Mouse (Mus musculus) retina, embryonic 14.5 days (tissue): ENCODE measurements at regions not wholly inside any gene's neighbourhood (a gene's known extent, or its start where the extent isn't known, plus 50 kb on each side); places are given as distances from the start of the nearest gene placed in this dataset.
A peak's percentile ranks its signal among the peaks of the same experiment; 100 is the strongest.

Experiments used
- DNase-seq: peaks from one replicate; pipeline ENCODE4 v3.0.0-alpha.2; 2015; ENCODE audit warnings: low spot score

- DNase-seq: no peak
These were observed 205.2 kb upstream of the A230072I06Rik start for GRCm38 (mm10) chr8:12073311-12073999.

DNA sequence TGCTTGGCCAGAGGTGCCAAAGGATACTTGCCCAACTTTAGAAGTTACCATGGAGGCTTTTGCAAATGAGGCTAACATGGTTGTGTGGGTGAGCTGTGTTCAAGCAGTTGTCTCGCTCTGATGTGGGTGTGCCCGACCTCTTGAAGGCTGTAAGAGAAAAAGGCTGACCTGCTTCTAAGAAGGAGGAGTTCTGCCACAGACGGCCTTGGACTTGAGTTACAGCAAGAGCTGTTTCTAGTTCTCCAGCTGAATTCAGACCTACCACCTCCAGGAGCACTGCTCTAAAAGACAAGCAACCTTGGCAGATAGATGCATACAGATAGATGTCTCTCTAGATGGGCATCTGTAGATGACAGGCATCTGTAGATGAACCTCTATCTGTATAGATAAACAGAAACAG lies 202.7 kb upstream of the A230072I06Rik start:
- DNase-seq: no peak

- no peak for DNase-seq
These were observed 201.7 kb upstream of the A230072I06Rik start for GRCm38 (mm10) chr8:12076811-12077375.

GRCm38 (mm10) chr8:12077896-12078295 lies 200.7 kb upstream of the A230072I06Rik start:
- DNase-seq: no peak

GRCm38 (mm10) chr8:12078679-12079566 lies 199.7 kb upstream of the A230072I06Rik start:
- DNase-seq: peak; percentile 14

DNA sequence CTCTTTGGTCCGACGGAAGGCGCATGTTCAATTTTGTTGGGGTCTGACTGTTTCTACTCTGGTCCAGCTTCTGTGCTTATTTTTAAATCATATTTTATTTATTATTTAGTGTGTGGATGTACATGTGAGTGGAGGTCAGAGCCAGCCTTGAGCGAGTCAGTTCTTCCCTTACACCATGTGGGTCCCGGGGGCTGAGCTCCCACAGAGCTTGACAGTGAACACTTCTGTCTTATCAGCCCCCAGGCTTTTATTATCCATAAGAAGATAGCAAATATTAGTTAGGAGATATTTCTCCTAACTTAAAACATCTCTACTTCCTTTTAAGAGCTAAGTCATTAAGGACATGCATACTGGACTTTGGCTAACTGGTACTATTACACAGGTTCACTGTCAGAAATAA lies 197.1 kb upstream of the A230072I06Rik start:
- DNase-seq: no peak

DNA sequence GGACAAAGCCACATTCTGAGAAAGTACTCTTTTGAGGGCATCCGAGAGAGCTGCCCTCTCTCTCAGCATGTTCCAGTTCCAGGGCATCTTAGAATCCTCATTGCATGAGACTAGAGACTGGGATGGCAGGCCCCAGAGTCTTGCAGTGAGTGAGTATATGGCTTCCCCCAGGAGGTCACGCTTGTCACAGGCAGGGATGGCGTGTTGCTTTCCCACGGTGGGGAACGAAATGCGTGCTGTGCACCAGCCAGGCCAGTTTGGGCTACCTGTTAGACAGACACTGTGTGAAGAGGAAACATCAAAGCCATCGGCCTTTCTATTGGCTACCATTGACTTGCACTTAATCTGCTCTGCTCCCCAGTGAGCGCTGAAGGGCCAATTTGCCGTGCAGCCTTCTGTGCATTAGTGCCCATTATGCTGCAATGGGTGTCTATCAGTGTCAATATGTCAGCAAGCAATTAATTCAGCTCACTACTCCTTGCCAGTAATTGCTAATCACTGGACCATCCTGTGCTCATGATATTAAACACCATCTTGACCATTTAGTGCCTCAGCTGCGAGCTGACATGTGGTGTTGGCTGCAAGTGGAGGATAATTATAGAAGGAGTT lies 191.3 kb upstream of the A230072I06Rik start:
- peak; percentile 63 for DNase-seq

DNA sequence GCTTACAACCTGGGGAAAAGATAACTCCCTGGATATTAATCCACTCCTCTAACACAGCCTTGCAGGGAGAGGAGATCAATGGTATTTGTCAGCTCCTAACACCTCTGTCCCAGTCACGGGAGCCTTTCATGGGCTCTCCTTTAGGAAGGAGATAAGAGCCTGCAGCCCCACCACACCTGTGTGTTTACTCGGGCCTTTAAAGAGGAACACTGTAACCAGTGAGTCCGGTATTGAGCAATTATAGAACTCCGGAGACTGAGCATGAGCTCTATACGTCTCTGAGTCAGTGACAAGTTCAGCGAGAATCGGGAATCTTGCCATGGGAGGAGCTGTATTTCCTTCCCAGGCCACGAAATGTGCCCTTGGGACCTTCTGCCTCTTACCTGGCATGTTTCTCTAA lies 178.5 kb upstream of the A230072I06Rik start:
- DNase-seq: no peak

DNA sequence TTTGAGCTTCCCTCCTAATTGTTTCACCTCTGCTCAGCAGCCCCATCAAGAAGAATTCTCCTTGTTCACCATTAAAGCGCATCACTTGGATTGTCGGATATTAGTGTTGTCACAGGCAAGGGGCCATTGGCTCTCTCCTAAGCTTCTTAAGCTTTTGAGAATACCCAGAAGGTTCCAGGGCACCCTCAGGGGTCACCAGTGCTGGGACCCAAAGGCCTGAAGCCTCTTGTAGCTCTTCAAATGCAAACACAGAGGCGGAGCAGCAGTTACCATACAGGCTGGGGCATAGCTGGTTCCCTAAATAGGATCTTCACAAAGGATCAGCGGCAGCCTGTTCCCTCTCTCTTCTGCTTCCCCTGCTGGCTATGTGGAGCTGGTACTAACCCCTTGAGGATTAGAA lies 175.3 kb upstream of the A230072I06Rik start:
- no peak for DNase-seq

GRCm38 (mm10) chr8:12105106-12105901 lies 173.3 kb upstream of the A230072I06Rik start:
- peak; percentile 58 for DNase-seq

DNA sequence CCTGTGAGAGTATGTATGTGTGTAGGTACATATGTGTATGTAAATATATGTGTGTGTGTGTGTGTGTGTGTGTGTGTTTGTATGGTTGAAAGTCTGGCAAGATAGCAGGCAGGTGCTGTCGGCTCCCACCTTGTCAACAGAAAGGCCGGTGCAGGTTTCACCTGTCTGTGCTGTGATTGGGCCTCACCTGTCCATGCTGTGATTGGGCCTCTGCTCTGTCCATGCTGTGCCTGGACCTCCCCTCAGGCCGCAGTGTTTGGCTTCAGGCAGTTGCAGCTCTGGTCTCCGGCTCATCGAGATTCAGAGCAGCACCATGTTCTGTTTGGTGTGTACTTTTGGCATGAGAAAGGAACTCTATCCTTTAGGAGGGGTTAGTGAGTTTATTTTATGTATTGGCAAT lies 170.0 kb upstream of the A230072I06Rik start:
- no peak for DNase-seq

- DNase-seq: no peak
These were observed 167.0 kb upstream of the A230072I06Rik start for GRCm38 (mm10) chr8:12111626-12112025.

DNA sequence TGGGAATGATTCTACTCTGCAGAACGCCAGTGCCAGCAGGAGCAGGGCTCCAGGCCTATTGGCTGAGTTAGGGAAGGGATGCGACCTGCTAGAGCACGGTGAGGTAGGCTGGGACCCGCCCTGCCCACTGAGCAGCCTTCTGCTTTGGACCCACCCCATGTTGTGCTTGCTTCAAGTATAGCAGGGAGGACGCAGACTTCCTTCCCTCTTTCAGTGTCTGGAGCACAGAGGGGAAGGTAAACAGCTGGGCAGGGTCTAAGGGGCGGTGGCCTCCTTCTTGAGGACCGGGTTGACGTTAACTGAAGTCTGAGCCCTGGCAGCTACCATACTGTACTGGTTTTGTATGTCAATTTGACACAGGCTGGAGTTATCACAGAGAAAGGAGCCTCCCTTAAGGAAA lies 165.6 kb upstream of the A230072I06Rik start:
- no peak for DNase-seq

DNA sequence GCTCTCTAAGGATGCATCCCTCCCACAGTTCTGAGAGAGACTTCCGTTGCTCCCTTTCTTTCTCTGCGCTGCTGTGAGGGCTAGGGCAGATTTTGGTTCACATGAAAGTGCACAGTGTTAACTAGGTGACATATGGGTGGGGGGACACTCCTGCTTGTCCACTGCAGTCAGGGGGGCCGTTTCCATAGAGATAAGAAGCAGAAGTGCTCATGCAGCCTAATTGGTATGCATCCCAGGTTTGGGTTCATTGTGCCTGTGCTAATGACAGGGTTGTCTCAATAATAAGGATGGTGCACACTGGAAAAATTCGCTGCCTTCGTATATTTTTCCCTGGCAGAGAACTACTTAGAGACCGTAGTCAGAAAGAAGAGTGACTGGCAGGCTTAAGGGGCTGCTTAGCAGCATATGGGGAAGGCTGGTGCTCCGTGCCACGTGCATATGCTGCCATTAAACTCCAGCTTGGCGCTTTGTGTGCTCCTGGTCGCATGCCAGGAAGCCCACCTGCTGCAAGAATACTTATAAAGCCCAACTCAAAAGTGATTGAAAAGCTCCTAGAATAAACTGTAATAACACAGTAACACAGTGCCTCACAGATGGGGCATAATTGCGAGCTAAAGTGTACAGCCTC lies 152.1 kb upstream of the A230072I06Rik start:
- DNase-seq: peak; percentile 58

DNA sequence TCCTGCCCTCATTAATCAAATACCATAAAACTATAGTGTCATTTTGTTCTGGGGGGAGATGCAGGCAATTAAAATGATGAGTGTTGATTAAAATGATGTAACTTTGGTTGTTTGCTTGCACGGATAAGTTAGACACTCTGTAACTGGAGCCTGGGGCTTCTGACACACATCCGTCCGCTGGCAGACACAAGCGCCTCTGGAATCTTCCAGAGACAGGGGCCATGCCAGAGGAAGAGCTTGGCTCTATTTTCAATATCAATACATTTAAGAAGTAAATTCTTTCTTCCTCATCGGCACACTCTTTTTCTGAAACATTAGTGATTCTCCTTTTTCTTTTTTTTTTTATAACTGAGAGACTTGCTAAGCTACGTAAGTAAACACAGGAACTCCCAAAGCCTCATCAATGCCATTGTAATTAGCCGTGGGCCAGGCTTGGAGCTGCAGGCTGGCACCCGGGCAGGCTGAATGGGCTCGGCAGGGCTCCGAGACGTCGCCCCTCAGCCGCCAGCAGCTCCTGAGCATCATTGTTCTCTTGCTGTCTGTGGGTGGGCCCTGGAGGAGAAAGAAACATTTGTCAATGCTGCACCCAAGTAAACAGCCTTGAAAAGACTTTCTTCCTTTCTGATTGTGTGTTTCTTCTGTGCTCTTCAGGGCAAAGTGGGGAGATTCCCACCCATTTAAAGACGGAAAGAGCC lies 151.4 kb upstream of the A230072I06Rik start:
- DNase-seq: peak; percentile 37

DNA sequence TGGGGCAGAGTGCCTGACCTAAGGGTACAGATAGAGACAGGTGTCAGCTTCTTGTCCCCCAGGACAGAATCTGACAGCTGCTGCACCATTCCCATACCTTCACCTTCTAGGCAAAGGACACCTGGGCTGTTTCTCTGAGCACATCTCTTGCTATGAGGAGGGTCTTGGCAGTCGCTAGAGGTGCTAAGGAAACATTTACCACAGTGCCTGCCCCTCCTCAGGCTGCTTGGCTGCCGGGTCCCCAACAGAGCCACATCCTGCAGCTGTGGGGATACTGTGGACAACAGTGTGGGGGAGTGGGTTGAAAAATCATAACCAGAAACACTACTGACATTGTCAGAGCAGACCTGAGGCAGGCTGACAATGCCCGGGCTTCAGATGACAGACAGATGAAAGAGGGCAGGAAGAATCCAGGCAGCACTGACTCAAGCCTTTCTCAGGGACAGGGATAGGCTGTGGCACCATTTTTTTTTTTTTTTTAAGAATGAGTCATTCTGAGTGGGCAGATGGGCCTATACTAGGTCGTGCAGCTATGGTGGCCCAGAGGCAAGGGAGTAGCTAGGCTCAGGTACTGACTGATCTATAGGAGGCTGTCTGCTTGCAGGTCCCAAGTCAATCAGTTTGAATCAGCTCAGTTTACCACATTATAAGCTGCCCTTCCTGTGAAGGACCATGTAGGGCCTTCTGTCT lies 150.7 kb upstream of the A230072I06Rik start:
- no peak for DNase-seq

GRCm38 (mm10) chr8:12130591-12130990 lies 148.0 kb upstream of the A230072I06Rik start:
- DNase-seq: peak; percentile 30

DNA sequence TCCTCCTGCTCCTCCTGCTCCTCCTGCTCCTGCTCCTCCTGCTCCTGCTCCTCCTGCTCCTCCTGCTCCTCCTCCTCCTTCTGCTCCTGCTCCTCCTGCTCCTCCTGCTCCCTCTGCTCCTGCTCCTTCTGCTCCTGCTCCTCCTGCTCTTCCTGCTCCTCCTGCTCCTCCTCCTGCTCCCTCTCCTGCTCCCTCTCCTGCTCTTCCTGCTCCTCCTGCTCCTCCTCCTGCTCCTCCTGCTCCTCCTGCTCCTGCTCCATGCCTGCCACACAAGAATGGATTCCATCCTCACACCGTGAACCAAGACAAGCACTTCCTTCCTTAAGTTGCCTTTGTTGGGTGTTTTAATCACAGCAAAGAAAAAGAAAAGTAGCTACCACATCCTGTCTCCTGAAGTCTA lies 144.4 kb upstream of the A230072I06Rik start:
- DNase-seq: no peak

DNA sequence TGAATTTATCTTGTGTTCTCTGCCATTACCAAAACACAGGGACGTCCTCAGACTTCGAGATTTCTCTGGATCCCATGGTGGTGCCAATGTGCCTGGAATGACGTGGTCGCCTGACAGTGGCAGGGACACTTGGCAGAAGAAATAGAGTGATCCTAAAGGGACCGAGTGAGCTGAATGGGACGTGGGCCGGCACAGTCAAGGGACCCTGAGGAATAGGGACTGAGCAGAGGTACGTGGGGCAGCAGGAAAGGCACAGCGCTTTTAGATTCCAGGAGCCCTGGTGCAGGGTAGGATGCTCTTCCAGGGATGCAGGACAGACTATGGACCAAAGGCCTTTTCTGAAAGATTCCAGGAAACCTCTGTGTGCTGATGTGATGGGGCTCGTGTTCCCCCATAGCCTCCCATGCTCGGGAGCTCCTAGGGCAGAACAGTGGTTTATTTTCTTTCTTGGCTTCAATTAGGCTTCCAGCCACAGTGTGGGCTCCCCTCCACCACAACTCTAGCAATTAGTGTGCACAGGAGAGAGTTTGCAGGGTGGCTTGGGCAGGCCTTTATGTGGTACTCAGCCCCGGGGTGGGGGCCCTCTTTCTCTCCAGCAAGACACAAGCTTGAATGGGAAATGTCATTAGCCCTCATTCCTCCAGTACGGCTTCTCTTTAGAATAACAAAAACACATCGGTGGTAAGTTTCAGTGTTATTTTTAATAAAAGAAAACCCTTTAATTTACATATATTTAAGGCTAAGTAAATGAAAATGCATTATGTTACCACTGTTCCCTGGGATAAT lies 143.0 kb upstream of the A230072I06Rik start:
- DNase-seq: no peak
